Mouse (Mus musculus): ENCODE measurements around the gene Arl2bp. TPM values are rescaled to one million over a fixed set of nuclear protein-coding genes. Genes with fewer than 3 reads are reported as not detected.

Gene Arl2bp
- total RNA-seq, 2 experiments from 2014 or later, result 90.4 to 96.5 TPM

Other genes with a start within 250 kb of the Arl2bp start
- gene Nlrc5, start 232.2 kb upstream of the Arl2bp start, total RNA-seq (2021), result 1 to 10 TPM; 1.2 to 2.0 TPM
- 1 to 10 TPM; 3.6 to 4.2 TPM for gene Cpne2, start 133.6 kb upstream of the Arl2bp start, total RNA-seq (2021)
- 10 to 100 TPM; 12.4 to 12.7 TPM for gene Rspry1, start 64.7 kb upstream of the Arl2bp start, total RNA-seq (2021)
- 10 to 100 TPM; 20.6 to 24.8 TPM for gene Fam192a, start 64.6 kb upstream of the Arl2bp start, total RNA-seq (2021)
- under 1 TPM; 0.31 to 0.38 TPM for gene Pllp, start 29.7 kb downstream of the Arl2bp start, total RNA-seq (2021)
- gene Ccl22, start 79.0 kb downstream of the Arl2bp start, total RNA-seq (2021), result not detected
- gene Cx3cl1, start 105.4 kb downstream of the Arl2bp start, total RNA-seq (2021), result 1 to 10 TPM; 2.9 to 4.4 TPM
- not detected for gene Ccl17, start 143.9 kb downstream of the Arl2bp start, total RNA-seq (2021)
- 100 to 1,000 TPM; 536 to 626 TPM for gene Coq9, start 171.7 kb downstream of the Arl2bp start, total RNA-seq (2021)
- 10 to 100 TPM; 73.7 to 91.4 TPM for gene Ciapin1, start 171.8 kb downstream of the Arl2bp start, total RNA-seq (2021)
- 10 to 100 TPM; 69.1 to 69.9 TPM for gene Polr2c, start 190.8 kb downstream of the Arl2bp start, total RNA-seq (2021)
- 10 to 100 TPM; 16.6 to 20.4 TPM for gene Dok4, start 209.7 kb downstream of the Arl2bp start, total RNA-seq (2021)